Mouse (Mus musculus) megakaryocyte, adult 5-6 weeks (primary cell): Measurements from ENCODE around the gene Pbx1. TPM values are rescaled to one million over a fixed set of nuclear protein-coding genes. Genes with fewer than 3 reads are reported as not detected.

Experiments
- ATAC-seq: 2 replicates; pipeline ENCODE4 v1.8.0; 2016; ENCODE audit warnings: mild to moderate bottlenecking, inconsistent platforms; ENCODE audit not compliant: poor library complexity, severe bottlenecking
- total RNA-seq, 2 experiments: library from RNA; stranded (forward) in 1 of 2; stranded (reverse) in 1 of 2; fragments of 153-499, 151-499 nt in 1 of 2; fragments of 221-1000, 200-1000 nt in 1 of 2; gene quantifications; 2 replicates each; pipeline versions ENCODE4 v1.2.3 to v1.2.4; 2015 to 2017

The Pbx1 gene
- total RNA-seq, 2 experiments from 2014 or later, result 11.2 to 11.6 TPM

GRCm38 (mm10) chr1:168390748-168391147, 41.3 kb downstream of the Pbx1 start:
- peak; percentile 43 for ATAC-seq

GRCm38 (mm10) chr1:168386159-168386558, 45.9 kb downstream of the Pbx1 start:
- no peak for ATAC-seq

GRCm38 (mm10) chr1:168384594-168384955, 47.5 kb downstream of the Pbx1 start:
- ATAC-seq, result no peak

- no peak for ATAC-seq
Observed at GRCm38 (mm10) chr1:168383832-168384593, 48.1 kb downstream of the Pbx1 start.

GRCm38 (mm10) chr1:168382823-168383157, 49.3 kb downstream of the Pbx1 start:
- ATAC-seq, result no peak

GRCm38 (mm10) chr1:168382106-168382822, 49.8 kb downstream of the Pbx1 start:
- ATAC-seq, result no peak

- no peak for ATAC-seq
Observed at GRCm38 (mm10) chr1:168381451-168381850, 50.6 kb downstream of the Pbx1 start.

- ATAC-seq, result no peak
Observed at GRCm38 (mm10) chr1:168380241-168380770, 51.8 kb downstream of the Pbx1 start.

- no peak for ATAC-seq
Observed at GRCm38 (mm10) chr1:168377650-168378049, 54.4 kb downstream of the Pbx1 start.

- no peak for ATAC-seq
Observed at GRCm38 (mm10) chr1:168376330-168376729, 55.7 kb downstream of the Pbx1 start.

- ATAC-seq, result no peak
Observed at GRCm38 (mm10) chr1:168374953-168375600, 57.0 kb downstream of the Pbx1 start.

- ATAC-seq, result peak; percentile 83
Observed at GRCm38 (mm10) chr1:168372089-168372488, 60.0 kb downstream of the Pbx1 start.

- ATAC-seq, result no peak
Observed at GRCm38 (mm10) chr1:168370966-168371365, 61.1 kb downstream of the Pbx1 start.

- ATAC-seq, result no peak
Observed at GRCm38 (mm10) chr1:168366261-168366660, 65.8 kb downstream of the Pbx1 start.

- no peak for ATAC-seq
Observed at GRCm38 (mm10) chr1:168364325-168364724, 67.7 kb downstream of the Pbx1 start.

- ATAC-seq, result no peak
Observed at GRCm38 (mm10) chr1:168363053-168363452, 69.0 kb downstream of the Pbx1 start.

- peak; percentile 82 for ATAC-seq
Observed at GRCm38 (mm10) chr1:168362464-168362863, 69.6 kb downstream of the Pbx1 start.

- no peak for ATAC-seq
Observed at GRCm38 (mm10) chr1:168357680-168358611, 74.1 kb downstream of the Pbx1 start.

GRCm38 (mm10) chr1:168356970-168357441, 75.1 kb downstream of the Pbx1 start:
- no peak for ATAC-seq

- ATAC-seq, result no peak
Observed at GRCm38 (mm10) chr1:168355985-168356556, 76.0 kb downstream of the Pbx1 start.
